In the genomic region with DNA sequence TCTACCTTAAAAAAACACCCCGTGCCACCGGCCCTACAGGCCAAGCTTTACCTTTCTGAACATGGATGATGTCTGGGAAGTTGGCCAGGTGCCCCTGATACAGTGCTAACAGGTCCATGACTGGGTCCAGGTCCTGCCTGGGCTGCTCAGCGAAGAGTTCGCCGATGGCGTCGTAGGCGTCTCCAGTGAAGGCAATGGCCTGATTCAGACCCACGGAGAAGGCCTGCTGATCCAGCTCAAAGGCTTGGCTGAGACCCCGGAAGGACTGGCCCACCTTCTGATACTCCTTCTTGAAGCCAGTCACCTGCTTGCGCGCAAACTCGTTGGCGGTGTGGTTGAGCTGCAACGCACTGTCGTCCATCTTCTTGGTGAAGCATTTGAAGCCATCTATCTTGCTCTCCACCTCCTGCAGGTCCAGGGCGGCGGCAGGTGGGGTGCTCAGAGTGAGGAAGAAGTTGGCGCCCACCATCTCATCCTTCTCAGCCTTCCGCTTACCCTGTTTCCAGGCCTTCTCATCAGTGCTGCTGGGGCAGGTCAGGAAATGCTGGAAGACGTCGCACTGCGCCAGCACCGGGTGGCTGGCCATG, we compare ENCODE assay signal across 7 mouse cellular contexts. TPM values are rescaled to one million over a fixed set of nuclear protein-coding genes. Genes with fewer than 3 reads are reported as not detected.
DNase-seq lines count a peak whose midpoint lies in the region; ATAC-seq and TF ChIP-seq lines count a peak whose summit lies in the region.

No protein-coding gene starts in this region.

- peaks cover 40% of the 10 kb centered on the region for H3K4me1 ChIP-seq in embryonic facial prominence, embryonic 14.5 days (ENCODE audit: control insufficient read depth, insufficient read depth, low read length)
- H3K4me1 ChIP-seq in hindbrain, postnatal 0 days (ENCODE audit: insufficient read depth, low read length), result peaks cover 30% of the 10 kb centered on the region

- peak overlapping the region; percentile 94 for H3K4me2 ChIP-seq in embryonic facial prominence, embryonic 14.5 days (ENCODE audit: low read depth, low read length)
- peak overlapping the region; percentile 89 for H3K4me2 ChIP-seq in hindbrain, postnatal 0 days (ENCODE audit: low read depth, low read length)

- TF ChIP-seq CTCF in hindbrain, postnatal 0 days (IDR thresholded peaks at IDR 0.05; ENCODE audit: low read depth), result no peak

- no peak overlapping the region for H3K27ac ChIP-seq in embryonic facial prominence, embryonic 14.5 days (replicated peaks; ENCODE audit: low read depth, low read length)
- H3K27ac ChIP-seq in hindbrain, postnatal 0 days, result peak overlapping the region; percentile 48; the same call in 1 of the 2 replicates

- peak overlapping the region; percentile 88 for H3K4me3 ChIP-seq in embryonic facial prominence, embryonic 14.5 days (ENCODE audit: low read depth, low read length)
- peak overlapping the region; percentile 86 for H3K4me3 ChIP-seq in hindbrain, postnatal 0 days (ENCODE audit: low read length)

- 51% methylated on average over 24 of the region's 24 CpGs for WGBS in embryonic facial prominence, embryonic 14.5 days
- 48% methylated on average over 24 of the region's 24 CpGs for WGBS in hindbrain, postnatal 0 days

- peaks cover 10% of the 10 kb centered on the region; the same call in 1 of the 2 replicates for H3K36me3 ChIP-seq in embryonic facial prominence, embryonic 14.5 days (ENCODE audit: control insufficient read depth, insufficient read depth, low read length)
- H3K36me3 ChIP-seq in hindbrain, postnatal 0 days (ENCODE audit: insufficient read depth, low read length), result no peaks in the 10 kb centered on the region

- no peak for ATAC-seq in embryonic facial prominence, embryonic 14.5 days (ENCODE audit: low read depth)
- peak; percentile 1; the same call in 1 of the 2 replicates for ATAC-seq in hindbrain, postnatal 0 days

- H3K9ac ChIP-seq in embryonic facial prominence, embryonic 14.5 days (ENCODE audit: low read depth, low read length), result peak overlapping the region; percentile 88
- H3K9ac ChIP-seq in hindbrain, postnatal 0 days (replicated peaks; ENCODE audit: low read length), result peak overlapping the region; percentile 89

- H3K9me3 ChIP-seq in embryonic facial prominence, embryonic 14.5 days (ENCODE audit: control insufficient read depth, low read length), result no peaks in the 10 kb centered on the region
- no peaks in the 10 kb centered on the region for H3K9me3 ChIP-seq in hindbrain, postnatal 0 days (ENCODE audit: low read length)

- no peaks in the 10 kb centered on the region for H3K27me3 ChIP-seq in embryonic facial prominence, embryonic 14.5 days (replicated peaks; ENCODE audit: control insufficient read depth, insufficient read depth, low read length)
- no peaks in the 10 kb centered on the region for H3K27me3 ChIP-seq in hindbrain, postnatal 0 days (ENCODE audit: insufficient read depth, low read length)

- DNase-seq in retina, postnatal 1 day, result peak; percentile 51
- no peak for DNase-seq in retina, embryonic 14.5 days (ENCODE audit: low spot score)
- no peak for DNase-seq in embryonic facial prominence, embryonic 14.5 days (ENCODE audit: low spot score)
- DNase-seq in hindbrain, postnatal 0 days (ENCODE audit: low spot score), result no peak
- peak; percentile 31 for DNase-seq in lung, postnatal 10 days
- no peak for DNase-seq in ovary, postnatal 36 days (ENCODE audit: low spot score)
- no peak for DNase-seq in embryo, embryonic 10 days (ENCODE audit: low spot score)

RNA-seq across cellular contexts. Expression of gene Snx18, which starts 1.5 kb away (rescaled TPM):
- 31.5 and 33.8 TPM in 2 replicates for polyA plus RNA-seq in embryonic facial prominence, embryonic 14.5 days (2014; fragmentation: Nextera tagmentation; extraction: Ambion mirVana)
- total RNA-seq in hindbrain, postnatal 0 days (2014; rRNA removed), result 38.2 and 44.4 TPM in 2 replicates
- 11.1 and 11.5 TPM in 2 replicates for polyA plus RNA-seq in hindbrain, postnatal 0 days (2015; fragmentation: Nextera tagmentation; extraction: Ambion mirVana)

RNA-seq across cellular contexts. Expression of gene Hspb3, which starts 46.6 kb away (rescaled TPM):
- 20.2 and 29.3 TPM in 2 replicates for polyA plus RNA-seq in embryonic facial prominence, embryonic 14.5 days (2014; fragmentation: Nextera tagmentation; extraction: Ambion mirVana)
- total RNA-seq in hindbrain, postnatal 0 days (2014; rRNA removed), result 0.21 and 0.47 TPM in 2 replicates
- polyA plus RNA-seq in hindbrain, postnatal 0 days (2015; fragmentation: Nextera tagmentation; extraction: Ambion mirVana), result 0.55 and 1.1 TPM in 2 replicates

Comparison
In these comparisons a context has a peak if more than half of its experiments do, and no peak if none do; other contexts are left out.
1. DNase-seq: peak in retina, postnatal 1 day (single experiment) and lung, postnatal 10 days (single experiment); none in retina, embryonic 14.5 days (single experiment), embryonic facial prominence, embryonic 14.5 days (single experiment), hindbrain, postnatal 0 days (single experiment), ovary, postnatal 36 days (single experiment) and embryo, embryonic 10 days (single experiment).
2. RNA of gene Hspb3, which starts 46.6 kb away (polyA plus RNA-seq): 20.2 to 29.3 TPM in embryonic facial prominence, embryonic 14.5 days; 0.55 to 1.1 TPM in hindbrain, postnatal 0 days; every median in the first group is over 10 times any median in the second.